Mouse (Mus musculus) midbrain, embryonic 10.5 days (tissue): ENCODE results near the gene Nat10. TPM values are rescaled to one million over a fixed set of nuclear protein-coding genes. Genes with fewer than 3 reads are reported as not detected.

Source experiments
- DNase-seq: peaks from one replicate; pipeline ENCODE4 v3.0.0-alpha.2; 2017; ENCODE audit warnings: low spot score
- H3K27ac ChIP-seq: fragments of 300-500 bp; sonication (generic); replicated peaks from 2 replicates; pipeline ENCODE4 v1.5.1; 2016; ENCODE audit warnings: mild to moderate bottlenecking
- H3K27me3 ChIP-seq: fragments of 300-500 bp; sonication (generic); 2 replicates; pipeline ENCODE4 v1.6.1; 2016; ENCODE audit warnings: low read depth, mild to moderate bottlenecking; ENCODE audit not compliant: poor library complexity, severe bottlenecking
- H3K36me3 ChIP-seq: fragments of 300-500 bp; sonication (generic); 2 replicates; pipeline ENCODE4 v1.6.1; 2016; ENCODE audit warnings: mild to moderate bottlenecking, moderate library complexity
- H3K4me1 ChIP-seq: fragments of 300-500 bp; sonication (generic); 2 replicates; pipeline ENCODE4 v1.6.1; 2016
- H3K4me3 ChIP-seq: fragments of 300-500 bp; sonication (generic); 2 replicates; pipeline ENCODE4 v1.5.1; 2016; ENCODE audit warnings: mild to moderate bottlenecking, moderate library complexity
- H3K9me3 ChIP-seq: fragments of 300-500 bp; sonication (generic); replicated peaks from 2 replicates; pipeline ENCODE4 v1.6.1; 2016; ENCODE audit warnings: mild to moderate bottlenecking
- WGBS: fragments of 180-500 bp; shearing (Covaris S2); methylation state at CpG from one replicate; pipeline ENCODE4 v1.1.7; 2016; 5-methylcytosine and 5-hydroxymethylcytosine counted together
- polyA plus RNA-seq: library from polyadenylated mRNA; unstranded; fragments of >200 nt; fragmentation: Nextera tagmentation; extraction: Ambion mirVana; gene quantifications from 2 replicates; pipeline ENCODE4 v1.2.1, GENCODE M21; 2016

Gene Nat10
- polyA plus RNA-seq, 1 experiment from 2014 or later, result 33.6 TPM

DNA sequence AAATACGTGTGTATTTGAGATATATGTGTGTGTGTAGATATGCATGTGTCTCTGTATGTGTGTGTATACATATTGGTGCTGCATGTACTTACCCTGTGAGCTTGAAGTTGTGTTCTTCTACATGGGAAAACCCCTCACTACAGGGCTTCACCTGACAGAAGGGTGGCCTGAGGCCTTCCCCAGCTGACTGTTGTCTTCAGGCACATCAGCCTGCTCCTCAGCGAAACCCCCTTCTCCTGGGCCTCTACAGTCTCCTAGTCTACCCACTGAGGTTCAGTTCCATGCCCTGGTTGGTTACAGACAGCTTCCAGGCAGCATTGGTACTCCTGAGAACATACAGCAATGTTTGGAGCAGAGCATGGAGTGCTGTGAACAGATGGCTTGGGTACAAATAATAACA lies 76.6 kb downstream of the Nat10 start:
- H3K27ac ChIP-seq, result no peak overlapping the region
- H3K4me1 ChIP-seq, result peaks cover 40% of the 10 kb centered on the region
- H3K27me3 ChIP-seq, result no peaks in the 10 kb centered on the region
- peaks cover 9% of the 10 kb centered on the region; the same call in 1 of the 2 replicates for H3K36me3 ChIP-seq
- no peak for DNase-seq
- no peak overlapping the region for H3K4me3 ChIP-seq
- WGBS, result 92% methylated on average over 2 of the region's 2 CpGs
- no peaks in the 10 kb centered on the region for H3K9me3 ChIP-seq

DNA sequence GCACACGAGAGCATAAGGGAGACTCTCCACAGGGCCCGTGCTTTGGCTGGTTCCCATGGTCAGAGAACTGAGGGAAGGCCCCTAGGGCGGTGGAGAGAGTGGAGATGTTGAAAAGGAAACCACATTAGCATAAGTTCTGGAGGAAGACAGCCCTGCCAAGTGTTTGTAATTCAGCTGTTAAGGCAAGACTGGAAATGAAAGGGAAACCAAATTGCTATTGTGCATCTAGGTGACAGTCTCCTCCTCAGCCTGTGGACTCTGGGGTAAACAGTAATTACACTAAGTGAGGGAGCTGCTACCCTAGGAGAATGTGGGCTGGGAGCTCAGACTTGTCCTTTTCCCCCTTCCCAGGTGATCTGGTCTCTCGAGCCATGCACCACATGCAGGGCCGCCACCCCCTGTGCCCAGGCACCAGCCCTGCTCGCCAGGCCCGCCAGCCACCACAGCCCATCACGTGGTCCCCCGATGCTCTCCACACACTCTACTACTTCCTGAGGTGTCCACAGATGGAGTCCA lies 78.1 kb downstream of the Nat10 start:
- no peaks in the 10 kb centered on the region for H3K27me3 ChIP-seq
- H3K4me1 ChIP-seq, result peaks cover 44% of the 10 kb centered on the region
- 82% methylated on average over 9 of the region's 9 CpGs for WGBS
- no peak overlapping the region for H3K4me3 ChIP-seq
- H3K27ac ChIP-seq, result 0 out of 2 replicates have a peak overlapping the region, but pooled peaks have one; percentile 3
- no peaks in the 10 kb centered on the region for H3K9me3 ChIP-seq
- H3K36me3 ChIP-seq, result peaks cover 6% of the 10 kb centered on the region; the same call in 1 of the 2 replicates
- no peak for DNase-seq

DNA sequence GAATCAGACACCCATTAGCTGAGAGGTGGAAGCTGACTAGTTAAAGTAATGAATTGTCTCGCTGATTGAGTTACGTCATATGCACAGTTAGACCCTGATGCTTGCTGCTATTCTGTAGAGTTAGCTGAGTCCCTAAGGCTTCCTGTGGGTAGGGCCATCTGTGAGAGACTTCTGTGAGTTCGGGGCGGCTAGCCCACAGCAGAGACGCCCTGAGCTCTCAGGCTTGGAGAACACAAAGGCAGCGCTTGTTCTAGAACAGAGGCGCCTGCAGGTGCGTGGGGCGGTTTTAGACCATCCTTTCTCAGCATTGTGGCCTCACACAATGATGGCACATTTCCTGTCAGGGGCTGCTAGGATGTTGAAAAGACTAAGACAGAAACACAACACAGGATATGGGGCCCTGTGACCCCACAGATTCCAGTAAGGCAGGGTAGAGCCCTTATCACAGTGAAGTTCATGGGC lies 78.8 kb downstream of the Nat10 start:
- Histone ChIP-seq H3K27me3 (no peaks in the 10 kb centered on the region), H3K4me1 (peaks cover 44% of the 10 kb centered on the region), H3K36me3 (peaks cover 6% of the 10 kb centered on the region; the same call in 1 of the 2 replicates), H3K9me3 (no peaks in the 10 kb centered on the region), H3K4me3 (no peak overlapping the region), H3K27ac (peak overlapping the region; percentile 3; the same call in 1 of the 2 replicates)
- no peak for DNase-seq
- WGBS, result 86% methylated on average over 9 of the region's 9 CpGs

DNA sequence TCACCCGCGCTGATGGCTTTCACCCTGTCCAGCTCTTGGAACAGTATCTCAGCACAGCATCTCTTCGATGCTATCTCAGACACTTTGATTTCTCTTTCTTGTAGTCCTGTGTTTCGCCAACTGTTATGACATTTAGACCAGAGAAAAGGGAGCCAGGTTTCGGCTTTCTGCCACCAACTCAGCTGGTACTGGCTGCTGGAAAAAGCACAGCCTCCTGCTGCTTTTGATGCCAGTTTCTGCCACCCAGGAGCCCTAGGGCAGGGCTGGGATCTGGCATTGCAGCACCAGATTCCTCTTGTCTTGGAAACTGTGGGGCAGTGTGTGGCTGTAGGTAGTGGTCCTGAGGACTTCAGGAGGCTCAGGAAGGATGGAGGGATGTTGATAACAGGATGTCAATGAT lies 79.9 kb downstream of the Nat10 start:
- 87% methylated on average over 5 of the region's 5 CpGs for WGBS
- no peaks in the 10 kb centered on the region for H3K9me3 ChIP-seq
- H3K4me1 ChIP-seq, result peaks cover 42% of the 10 kb centered on the region
- no peak overlapping the region for H3K27ac ChIP-seq
- H3K4me3 ChIP-seq, result no peak overlapping the region
- no peaks in the 10 kb centered on the region for H3K27me3 ChIP-seq
- DNase-seq, result no peak
- peaks cover 6% of the 10 kb centered on the region; the same call in 1 of the 2 replicates for H3K36me3 ChIP-seq

DNA sequence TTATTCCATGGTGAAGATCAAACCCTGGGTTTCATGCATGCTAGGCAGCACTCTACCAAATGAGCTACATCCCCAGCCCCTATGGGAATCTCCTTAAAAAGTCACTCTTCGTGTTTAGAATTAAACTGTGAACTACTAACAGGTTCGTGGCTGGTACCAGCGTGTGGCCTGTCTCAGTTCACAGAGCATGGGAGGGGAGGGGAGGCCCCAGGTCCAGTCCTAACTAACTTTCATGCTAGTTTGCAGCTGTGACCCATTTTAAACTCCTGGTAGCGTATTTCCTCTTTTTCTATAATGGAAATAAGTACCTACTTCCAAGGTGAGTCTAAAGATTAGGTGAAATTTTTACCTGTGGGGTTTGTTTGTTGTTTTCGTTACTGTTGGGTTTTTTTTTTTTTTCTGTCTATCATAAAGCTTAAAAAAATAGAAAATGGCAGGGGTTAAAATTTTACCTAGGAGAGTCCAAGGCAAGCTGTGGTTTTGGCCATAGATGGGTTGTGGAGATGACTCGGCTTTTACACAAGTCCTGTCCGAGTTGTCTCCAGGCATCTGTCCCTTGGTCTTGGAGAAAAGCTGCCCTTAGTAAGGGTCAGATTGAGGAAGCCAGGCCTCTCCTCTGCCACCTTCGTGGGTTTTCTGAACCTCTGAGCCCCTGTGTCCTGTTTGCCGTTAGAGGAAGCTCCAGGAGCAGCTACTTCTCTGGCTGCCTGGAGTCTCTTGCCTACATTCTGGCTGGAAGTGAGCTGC lies 80.5 kb downstream of the Nat10 start:
- Histone ChIP-seq H3K4me3 (no peak overlapping the region), H3K36me3 (peaks cover 6% of the 10 kb centered on the region; the same call in 1 of the 2 replicates), H3K4me1 (peaks cover 42% of the 10 kb centered on the region), H3K9me3 (no peaks in the 10 kb centered on the region), H3K27ac (no peak overlapping the region), H3K27me3 (no peaks in the 10 kb centered on the region)
- DNase-seq, result no peak
- 78% methylated on average over 9 of the region's 9 CpGs for WGBS

DNA sequence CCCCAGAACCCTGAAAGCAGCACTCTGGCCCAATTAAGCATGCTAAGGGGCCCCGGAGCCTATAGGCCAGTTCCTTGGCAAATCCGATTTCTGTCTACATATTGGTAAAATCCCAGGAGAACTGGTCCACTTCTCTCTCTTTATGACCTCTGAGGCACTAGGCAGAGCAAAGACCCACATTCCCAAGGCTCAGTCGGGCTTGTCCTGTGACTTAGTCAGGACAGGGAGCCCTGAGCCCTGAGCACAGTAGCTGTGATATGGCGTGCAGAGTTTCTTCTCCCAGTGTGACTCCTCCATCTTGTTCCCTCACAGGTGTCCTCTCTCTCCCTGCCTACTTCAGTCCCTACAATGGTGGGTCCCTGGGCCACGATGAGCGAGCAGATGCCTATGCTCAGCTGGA lies 82.6 kb downstream of the Nat10 start:
- Histone ChIP-seq H3K4me1 (peaks cover 33% of the 10 kb centered on the region), H3K27ac (no peak overlapping the region), H3K36me3 (0 out of 2 replicates have a peak, but pooled peaks cover 3% of the 10 kb centered on the region), H3K9me3 (no peaks in the 10 kb centered on the region), H3K27me3 (no peaks in the 10 kb centered on the region), H3K4me3 (no peak overlapping the region)
- DNase-seq, result no peak
- 82% methylated on average over 6 of the region's 6 CpGs for WGBS

DNA sequence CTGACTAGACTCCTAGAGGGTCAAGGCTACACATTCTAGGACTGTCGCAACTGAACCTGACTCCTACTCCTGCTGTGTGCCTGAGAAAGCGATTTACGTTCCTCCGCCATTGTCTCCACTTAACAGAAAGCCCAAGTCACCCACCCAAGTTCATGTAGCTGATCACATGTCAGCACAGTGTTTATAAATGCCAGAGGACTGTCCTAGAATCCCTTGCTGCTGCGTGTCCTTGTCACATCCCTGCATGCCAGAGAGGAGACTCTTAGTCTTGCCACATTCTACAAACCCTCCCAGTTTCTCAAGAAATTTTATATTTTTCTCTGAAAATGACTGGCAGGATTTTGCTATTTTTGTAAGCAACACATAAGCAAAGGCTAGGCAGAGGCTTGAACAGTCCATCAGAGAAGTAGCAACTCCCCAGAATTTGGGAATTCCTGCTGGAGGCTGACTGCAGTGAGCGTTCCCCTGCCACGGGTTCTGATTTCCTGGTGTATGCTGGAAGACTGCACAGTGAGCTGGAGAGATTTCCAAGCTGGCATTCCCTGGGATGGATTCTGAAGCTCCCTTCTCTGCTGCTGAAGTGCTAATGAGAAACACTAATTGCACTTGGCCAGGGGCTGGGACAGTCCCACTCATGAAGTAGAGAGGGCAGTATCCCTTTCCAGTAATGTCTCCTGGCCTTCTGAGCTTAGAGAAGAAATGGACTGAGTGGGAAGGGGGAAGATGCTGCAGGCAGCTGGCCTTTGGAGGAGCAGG lies 83.3 kb downstream of the Nat10 start:
- WGBS, result 76% methylated on average over 7 of the region's 7 CpGs
- H3K4me1 ChIP-seq, result peaks cover 28% of the 10 kb centered on the region
- DNase-seq, result no peak

DNA sequence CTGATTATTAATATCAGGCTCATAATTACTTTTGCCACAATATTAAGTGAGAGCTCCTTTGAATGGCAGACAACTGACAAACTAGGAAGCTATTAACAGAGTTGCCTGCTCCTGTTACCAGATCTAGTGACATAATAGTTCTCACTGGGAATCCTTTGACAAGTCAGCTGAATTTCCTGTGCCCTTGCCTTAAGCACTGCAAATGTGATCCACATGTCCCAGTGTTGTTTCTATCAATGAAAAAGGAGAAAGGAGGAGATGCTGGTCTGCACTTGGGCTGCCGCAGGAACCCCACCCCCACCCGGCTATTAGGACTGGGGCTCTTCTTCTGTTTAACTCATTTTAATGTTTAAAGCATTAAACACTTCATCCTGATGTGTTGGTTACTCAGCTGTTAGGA lies 84.3 kb downstream of the Nat10 start:
- no peak overlapping the region for H3K4me3 ChIP-seq
- peaks cover 21% of the 10 kb centered on the region for H3K4me1 ChIP-seq
- no peaks in the 10 kb centered on the region for H3K27me3 ChIP-seq
- no peaks in the 10 kb centered on the region for H3K36me3 ChIP-seq
- 77% methylated on average over 2 of the region's 2 CpGs for WGBS
- H3K9me3 ChIP-seq, result no peaks in the 10 kb centered on the region
- H3K27ac ChIP-seq, result no peak overlapping the region; the same call in 1 of the 2 replicates
- DNase-seq, result no peak

More for the DNA sequence above, 83.3 kb downstream of the Nat10 start:
- Histone ChIP-seq H3K9me3 (no peaks in the 10 kb centered on the region), H3K36me3 (no peaks in the 10 kb centered on the region), H3K27ac (peak overlapping the region; percentile 46), H3K27me3 (no peaks in the 10 kb centered on the region), H3K4me3 (no peak overlapping the region)

DNA sequence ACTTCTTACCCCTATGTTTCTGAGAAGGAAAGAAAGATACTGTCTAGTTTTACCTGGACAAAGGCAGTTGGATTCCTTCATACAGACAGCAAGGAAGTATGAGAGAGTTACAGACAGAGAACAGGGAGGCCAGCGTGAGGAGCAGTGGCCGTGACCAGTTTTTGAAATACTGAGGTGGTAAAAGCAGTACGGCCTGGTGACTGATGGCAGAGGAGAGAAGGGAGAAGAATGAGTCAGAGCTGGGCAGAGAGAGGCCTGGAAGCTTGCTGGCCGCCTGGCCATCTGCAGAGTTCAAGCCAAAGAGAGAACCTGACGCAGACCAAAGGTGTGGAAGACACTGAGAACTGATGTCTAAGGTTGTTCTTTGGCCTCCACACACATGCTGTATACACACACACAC lies 85.7 kb downstream of the Nat10 start:
- no peaks in the 10 kb centered on the region for H3K9me3 ChIP-seq
- H3K27me3 ChIP-seq, result no peaks in the 10 kb centered on the region
- DNase-seq, result no peak
- H3K36me3 ChIP-seq, result no peaks in the 10 kb centered on the region
- peaks cover 25% of the 10 kb centered on the region for H3K4me1 ChIP-seq
- H3K4me3 ChIP-seq, result no peak overlapping the region
- WGBS, result 90% methylated on average over 5 of the region's 5 CpGs
- H3K27ac ChIP-seq, result no peak overlapping the region; the same call in 1 of the 2 replicates

DNA sequence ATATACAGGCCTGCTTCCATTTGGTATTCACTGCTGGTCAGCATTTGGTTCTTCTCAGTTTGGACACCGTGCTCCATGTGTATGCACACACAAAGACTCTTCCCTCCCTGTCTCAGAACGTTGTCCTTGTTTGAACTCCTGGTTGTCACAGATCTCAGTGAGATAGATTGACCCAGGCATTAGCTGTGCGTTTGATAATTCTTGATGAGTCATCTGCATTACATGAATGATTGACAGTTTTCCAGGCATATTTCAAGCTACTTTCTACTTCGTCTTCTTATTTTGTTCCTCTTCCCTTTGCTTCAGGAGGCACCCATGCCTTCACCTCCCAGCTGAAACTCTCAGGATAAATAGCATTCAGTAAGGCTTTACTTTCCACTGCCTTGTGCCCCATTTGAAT lies 87.5 kb downstream of the Nat10 start:
- no peaks in the 10 kb centered on the region for H3K9me3 ChIP-seq
- peaks cover 42% of the 10 kb centered on the region for H3K4me1 ChIP-seq
- no peak overlapping the region for H3K4me3 ChIP-seq
- no peak overlapping the region for H3K27ac ChIP-seq
- 86% methylated on average over 4 of the region's 4 CpGs for WGBS
- no peaks in the 10 kb centered on the region for H3K36me3 ChIP-seq
- no peaks in the 10 kb centered on the region for H3K27me3 ChIP-seq
- no peak for DNase-seq

DNA sequence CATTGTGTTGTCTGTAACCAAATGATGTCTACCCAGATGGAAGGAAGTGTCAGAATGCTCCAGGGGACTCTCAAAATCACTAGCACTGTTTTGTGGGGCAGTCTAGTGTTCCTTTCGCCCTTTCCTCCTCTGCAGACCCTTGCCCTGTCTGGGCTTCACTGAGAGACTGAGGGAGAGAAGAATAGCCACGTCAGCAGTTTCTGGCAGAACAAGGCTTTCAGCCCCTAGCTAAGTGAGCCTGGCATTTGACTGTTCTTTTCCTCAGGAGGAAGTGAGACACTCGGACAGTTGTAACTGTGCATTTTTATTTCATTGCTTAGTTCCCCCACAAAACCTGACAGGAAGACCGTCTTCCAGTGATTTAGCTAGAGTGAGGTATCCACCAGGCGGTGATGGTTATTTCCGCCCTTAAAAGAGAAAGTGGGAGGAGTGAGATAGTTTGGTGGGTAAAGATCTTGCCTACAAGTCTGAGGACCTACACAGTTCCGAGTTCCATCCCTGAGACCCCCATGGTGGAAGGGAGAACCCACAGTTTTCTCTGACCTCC lies 88.4 kb downstream of the Nat10 start:
- Histone ChIP-seq H3K27me3 (no peaks in the 10 kb centered on the region), H3K36me3 (no peaks in the 10 kb centered on the region), H3K4me1 (peaks cover 41% of the 10 kb centered on the region), H3K27ac (0 out of 2 replicates have a peak overlapping the region, but pooled peaks have one; percentile 13), H3K4me3 (no peak overlapping the region), H3K9me3 (no peaks in the 10 kb centered on the region)
- 85% methylated on average over 7 of the region's 7 CpGs for WGBS
- DNase-seq, result no peak
